Mouse (Mus musculus) spleen, adult 10 weeks (tissue): ENCODE data around the gene Tsen2. TPM values are rescaled to one million over a fixed set of nuclear protein-coding genes. Genes with fewer than 3 reads are reported as not detected.

Source experiments
- polyA plus RNA-seq: library from polyadenylated mRNA; stranded (reverse); fragments of 350-450 nt; fragmentation: Illumina TruSeq; extraction: RNeasy Lipid Tissue Mini Kit (QIAGEN cat#74804); gene quantifications from one replicate; pipeline ENCODE4 v1.2.3, GENCODE M21; 2015; ENCODE audit warnings: low replicate concordance; ENCODE audit not compliant: insufficient read depth

The Tsen2 gene
- 6.9 TPM for polyA plus RNA-seq

GRCm38 (mm10) chr6:115544442-115544970, at the start of gene Tsen2:
Tsen2 (plus strand) TSS chr6:115544664.

GRCm38 (mm10) chr6:115592458-115592857, 48.0 kb downstream of the Tsen2 start, which contains the start of gene Mkrn2os:
Mkrn2os (minus strand) TSS chr6:115592576.

GRCm38 (mm10) chr6:115601715-115602523, 57.5 kb downstream of the Tsen2 start, which contains the start of gene Mkrn2:
Mkrn2 (plus strand) TSS chr6:115601902.

Other genes starting within 250 kb of the Tsen2 start
- 12.5 TPM for gene Pparg, start 183.7 kb upstream of the Tsen2 start, polyA plus RNA-seq
- not detected for gene Mkrn2os, start 47.9 kb downstream of the Tsen2 start, polyA plus RNA-seq
- 9.6 TPM for gene Mkrn2, start 57.2 kb downstream of the Tsen2 start, polyA plus RNA-seq
- gene Raf1, start 132.0 kb downstream of the Tsen2 start, polyA plus RNA-seq = 115 TPM
- 1.6 TPM for gene Tmem40, start 217.7 kb downstream of the Tsen2 start, polyA plus RNA-seq
- 1.6 TPM for gene Cand2, start 229.9 kb downstream of the Tsen2 start, polyA plus RNA-seq